ENCODE assay signal across 8 mouse cellular contexts in genomic region chr12:86802899-86803298, GRCm38 (mm10).
A peak's percentile ranks its signal among the peaks of the same experiment; 100 is the strongest.
DNase-seq lines count a peak whose midpoint lies in the region; ATAC-seq and TF ChIP-seq lines count a peak whose summit lies in the region.

No protein-coding gene starts in this region.

- WGBS in forebrain, embryonic 11.5 days = 41% methylated on average over 3 of the region's 3 CpGs
- 42% methylated on average over 3 of the region's 3 CpGs for WGBS in hindbrain, postnatal 0 days

- H3K36me3 ChIP-seq in forebrain, embryonic 11.5 days (ENCODE audit: control insufficient read depth, insufficient read depth, low read length) = no peaks in the 10 kb centered on the region
- no peaks in the 10 kb centered on the region for H3K36me3 ChIP-seq in hindbrain, postnatal 0 days (ENCODE audit: insufficient read depth, low read length)

- intact Hi-C loops in left cerebral cortex, postnatal 10 days (cut with DNase I) = loop anchor here (5.0 kb wide), 1 partner anchor 79 kb away; the partner anchor contains the start of gene Irf2bpl

- no peak for ATAC-seq in forebrain, embryonic 11.5 days (replicated peaks; ENCODE audit: low FRiP score)
- ATAC-seq in hindbrain, postnatal 0 days = no peak

- no peak for TF ChIP-seq CTCF in hindbrain, postnatal 0 days (IDR thresholded peaks at IDR 0.05; ENCODE audit: low read depth)

- H3K4me1 ChIP-seq in forebrain, embryonic 11.5 days (replicated peaks; ENCODE audit: control insufficient read depth, insufficient read depth, low read length) = peaks cover 65% of the 10 kb centered on the region
- peaks cover 75% of the 10 kb centered on the region for H3K4me1 ChIP-seq in hindbrain, postnatal 0 days (ENCODE audit: insufficient read depth, low read length)

- DNase-seq in kidney, postnatal 10 days = peak; percentile 30
- DNase-seq in kidney, postnatal 36 days = no peak
- DNase-seq in forebrain, embryonic 11.5 days (ENCODE audit: low spot score) = no peak
- no peak for DNase-seq in hindbrain, postnatal 0 days (ENCODE audit: low spot score)
- DNase-seq in naive thymus-derived CD4-positive, alpha-beta T cell, adult 2 months (ENCODE audit: low read depth) = peak; percentile 18
- no peak for DNase-seq in spleen, postnatal 4 days (ENCODE audit: low spot score in 2 of 2)
- no peak for DNase-seq in frontal cortex, postnatal 10 days (ENCODE audit: low spot score in 2 of 2)
- DNase-seq in left cerebral cortex, postnatal 10 days (ENCODE audit: extremely low spot score in 1 of 2, low spot score in 2 of 2) = no peak

- no peak overlapping the region for H3K4me2 ChIP-seq in forebrain, embryonic 11.5 days (ENCODE audit: low read depth, low read length, severe bottlenecking)
- H3K4me2 ChIP-seq in hindbrain, postnatal 0 days (ENCODE audit: low read depth, low read length) = no peak overlapping the region

- H3K9ac ChIP-seq in forebrain, embryonic 11.5 days (ENCODE audit: low read length) = no peak overlapping the region
- no peak overlapping the region for H3K9ac ChIP-seq in hindbrain, postnatal 0 days (replicated peaks; ENCODE audit: low read length)

- H3K27me3 ChIP-seq in forebrain, embryonic 11.5 days (ENCODE audit: control insufficient read depth, insufficient read depth, low read length) = no peaks in the 10 kb centered on the region
- no peaks in the 10 kb centered on the region for H3K27me3 ChIP-seq in hindbrain, postnatal 0 days (ENCODE audit: insufficient read depth, low read length)

- H3K9me3 ChIP-seq in forebrain, embryonic 11.5 days (ENCODE audit: control insufficient read depth, low read length) = no peaks in the 10 kb centered on the region
- no peaks in the 10 kb centered on the region for H3K9me3 ChIP-seq in hindbrain, postnatal 0 days (ENCODE audit: low read length)

- H3K4me3 ChIP-seq in forebrain, embryonic 11.5 days (ENCODE audit: low read depth, low read length) = no peak overlapping the region
- no peak overlapping the region for H3K4me3 ChIP-seq in hindbrain, postnatal 0 days (ENCODE audit: low read length)

- peak overlapping the region; percentile 94; the same call in 1 of the 2 replicates for H3K27ac ChIP-seq in forebrain, embryonic 11.5 days (ENCODE audit: low read depth, low read length)
- H3K27ac ChIP-seq in hindbrain, postnatal 0 days = peak overlapping the region; percentile 94

Comparison
In these comparisons a context has a peak if more than half of its experiments do, and no peak if none do; other contexts are left out.
1. DNase-seq: peak in kidney, postnatal 10 days (single experiment) and naive thymus-derived CD4-positive, alpha-beta T cell, adult 2 months (single experiment); none in kidney, postnatal 36 days (0 of 2), forebrain, embryonic 11.5 days (single experiment), hindbrain, postnatal 0 days (single experiment), spleen, postnatal 4 days (0 of 2), frontal cortex, postnatal 10 days (0 of 2) and left cerebral cortex, postnatal 10 days (0 of 2).